Mouse (Mus musculus) brain, embryonic 14.5 days (tissue): ENCODE measurements around the gene Dgkh.
"Not testable (repeated sequence)": the region's sequence is repeated elsewhere in the genome, so short reads cannot be mapped to it uniquely, and the experiment has no call there.

Experiments used
- CTCF ChIP-seq: fragments of 200-500 bp; IDR thresholded peaks from 2 replicates; pipeline ENCODE4 v1.5.1; 2012; ENCODE audit warnings: inconsistent platforms, mild to moderate bottlenecking, moderate library complexity, borderline replicate concordance; ENCODE audit not compliant: insufficient read depth, insufficient read length; ENCODE audit errors: extremely low read depth
- POLR2A ChIP-seq: fragments of 200-500 bp; IDR thresholded peaks from 2 replicates; pipeline ENCODE4 v1.6.1; 2012; ENCODE audit warnings: mild to moderate bottlenecking, inconsistent platforms, borderline replicate concordance; ENCODE audit not compliant: poor library complexity, insufficient read depth, insufficient read length, severe bottlenecking; ENCODE audit errors: extremely low read depth

DNA sequence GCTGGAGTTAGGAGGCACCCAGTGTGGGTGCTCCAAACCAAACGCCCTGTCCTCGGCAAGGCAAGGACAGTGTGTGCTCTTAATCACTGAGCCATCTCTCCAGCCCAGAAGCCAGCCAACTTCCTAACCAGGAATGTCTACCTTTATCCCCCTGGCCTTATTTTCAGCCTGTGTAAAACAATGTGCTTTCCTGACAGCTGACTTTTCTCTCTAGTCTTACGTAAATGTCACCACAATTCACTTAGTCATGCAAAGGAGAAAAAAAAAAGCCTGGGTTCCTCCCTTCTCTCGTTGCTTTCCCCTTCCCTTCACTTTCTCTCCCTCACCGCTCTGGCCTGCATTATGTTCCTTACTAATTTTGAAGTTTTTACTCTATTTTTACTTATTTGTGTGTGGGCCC lies 1.6 kb upstream of the Dgkh start:
- TF ChIP-seq POLR2A, CTCF: not testable (repeated sequence)
